Mouse (Mus musculus) cerebellum, postnatal 14 days (tissue): ENCODE data around the gene Rpl5.

Source experiments
- DNase-seq, 2 experiments: peaks; one replicate each; pipeline ENCODE4 v3.0.0; 2021; ENCODE audit warnings: mixed read lengths in 2 of 2

The Rpl5 gene

GRCm38 (mm10) chr5:107946475-107946874 lies 46.2 kb downstream of the Rpl5 start:
- DNase-seq, result no peak

GRCm38 (mm10) chr5:107947548-107947947 lies 47.2 kb downstream of the Rpl5 start:
- DNase-seq, result peak in 1 of 2 experiments; percentile 57

GRCm38 (mm10) chr5:107948899-107949298 lies 48.6 kb downstream of the Rpl5 start:
- no peak for DNase-seq

GRCm38 (mm10) chr5:107949607-107950006 lies 49.3 kb downstream of the Rpl5 start:
- DNase-seq, result no peak

- DNase-seq, result no peak
Measured at GRCm38 (mm10) chr5:107950643-107951042, 50.3 kb downstream of the Rpl5 start.
